Comparison of ENCODE assay signal across 8 mouse cellular contexts in genomic region chr1:38128919-38129436, GRCm38 (mm10). TPM values are rescaled to one million over a fixed set of nuclear protein-coding genes. Genes with fewer than 3 reads are reported as not detected.
A peak's percentile ranks its signal among the peaks of the same experiment; 100 is the strongest.
DNase-seq lines count a peak whose midpoint lies in the region; ATAC-seq and TF ChIP-seq lines count a peak whose summit lies in the region.

No protein-coding gene starts in this region.

- WGBS in limb, embryonic 13.5 days = under 1% methylated on average over 52 of the region's 68 CpGs
- WGBS in midbrain, embryonic 15.5 days = under 1% methylated on average over 35 of the region's 68 CpGs
- under 1% methylated on average over 41 of the region's 68 CpGs for WGBS in spleen, adult 2 months

- H3K27ac ChIP-seq in limb, embryonic 13.5 days = peak overlapping the region; percentile 87
- peak overlapping the region; percentile 96 for H3K27ac ChIP-seq in midbrain, embryonic 15.5 days
- peak overlapping the region; percentile 76 for H3K27ac ChIP-seq in spleen, adult 2 months (ENCODE audit: insufficient read depth, low read length)

- ATAC-seq in limb, embryonic 13.5 days (ENCODE audit: low FRiP score, low read depth) = peak; percentile 0; the same call in 1 of the 2 replicates
- ATAC-seq in midbrain, embryonic 15.5 days (replicated peaks) = no peak; the same call in 1 of the 2 replicates

- DNase-seq in layer of hippocampus, adult 11-12 months (ENCODE audit: low spot score) = peak; percentile 51
- DNase-seq in layer of hippocampus, adult 9-10 months (ENCODE audit: low spot score) = no peak
- peak; percentile 61 for DNase-seq in embryo, embryonic 10.5 days (ENCODE audit: low spot score)
- peak; percentile 44 to 52 for DNase-seq in gastrocnemius, postnatal 4 days (ENCODE audit: low spot score in 2 of 2)
- DNase-seq in kidney, adult 11 months = peak; percentile 48
- peak in 1 of 2 experiments; percentile 33 for DNase-seq in spleen, adult 2 months (ENCODE audit: low read depth in 1 of 2, low spot score in 2 of 2)

- peak overlapping the region; percentile 89 for H3K9ac ChIP-seq in limb, embryonic 13.5 days
- H3K9ac ChIP-seq in midbrain, embryonic 15.5 days = peak overlapping the region; percentile 60

- H3K4me3 ChIP-seq in limb, embryonic 13.5 days = peak overlapping the region; percentile 89
- peak overlapping the region; percentile 63 for H3K4me3 ChIP-seq in midbrain, embryonic 15.5 days
- peak overlapping the region; percentile 78 for H3K4me3 ChIP-seq in spleen, adult 2 months (ENCODE audit: extremely low read depth, insufficient read depth, insufficient read length)

- H3K4me1 ChIP-seq in limb, embryonic 13.5 days = peaks cover 19% of the 10 kb centered on the region
- peaks cover 29% of the 10 kb centered on the region for H3K4me1 ChIP-seq in midbrain, embryonic 15.5 days
- H3K4me1 ChIP-seq in spleen, adult 2 months (ENCODE audit: control insufficient read depth, insufficient read depth, insufficient read length) = peaks cover 2% of the 10 kb centered on the region; the same call in 1 of the 2 replicates

- TF ChIP-seq CTCF in spleen, adult 2 months (IDR thresholded peaks at IDR 0.05; ENCODE audit: extremely low read depth, insufficient read depth, insufficient read length, insufficient replicate concordance) = no peak

- peak overlapping the region; percentile 93 for H3K4me2 ChIP-seq in limb, embryonic 13.5 days (replicated peaks)
- H3K4me2 ChIP-seq in midbrain, embryonic 15.5 days = peak overlapping the region; percentile 72

- H3K9me3 ChIP-seq in limb, embryonic 13.5 days = no peaks in the 10 kb centered on the region
- no peaks in the 10 kb centered on the region for H3K9me3 ChIP-seq in midbrain, embryonic 15.5 days

- TF ChIP-seq POLR2A in spleen, adult 2 months (IDR thresholded peaks at IDR 0.05; ENCODE audit: low read depth, low read length) = no peak

- H3K36me3 ChIP-seq in limb, embryonic 13.5 days = no peaks in the 10 kb centered on the region
- H3K36me3 ChIP-seq in midbrain, embryonic 15.5 days (replicated peaks) = no peaks in the 10 kb centered on the region
- no peaks in the 10 kb centered on the region for H3K36me3 ChIP-seq in spleen, adult 2 months (ENCODE audit: control insufficient read depth, insufficient read depth, low read length)

- H3K27me3 ChIP-seq in limb, embryonic 13.5 days = no peaks in the 10 kb centered on the region
- no peaks in the 10 kb centered on the region for H3K27me3 ChIP-seq in midbrain, embryonic 15.5 days (replicated peaks)
- no peaks in the 10 kb centered on the region for H3K27me3 ChIP-seq in spleen, adult 2 months (ENCODE audit: control insufficient read depth, insufficient read depth, low read length)

RNA-seq across cellular contexts. Expression of gene Rev1, which starts 0.6 kb away (rescaled TPM):
- 10 to 100 TPM; 25.9 to 33.7 TPM for total RNA-seq in gastrocnemius, postnatal 4 days (2021)
- polyA plus RNA-seq in limb, embryonic 13.5 days (2015; fragmentation: Nextera tagmentation; extraction: Ambion mirVana) = 33.4 and 36.1 TPM in 2 replicates
- polyA plus RNA-seq in midbrain, embryonic 15.5 days (2015; fragmentation: Nextera tagmentation; extraction: Ambion mirVana) = 39.7 and 39.9 TPM in 2 replicates
- polyA plus RNA-seq in spleen, adult 2 months (2012; rRNA removed) = 7.4 and 7.8 TPM in 2 replicates
